Mouse (Mus musculus) limb, embryonic 10.5 days (tissue): ENCODE results near the gene Smim24. TPM values are rescaled to one million over a fixed set of nuclear protein-coding genes. Genes with fewer than 3 reads are reported as not detected.

Experiments used
- DNase-seq: peaks from one replicate; pipeline ENCODE4 v3.0.0-alpha.2; 2017; ENCODE audit warnings: low spot score
- H3K27ac ChIP-seq: fragments of 300-500 bp; sonication (generic); 2 replicates; pipeline ENCODE4 v1.5.1; 2016; ENCODE audit warnings: mild to moderate bottlenecking
- H3K27me3 ChIP-seq: fragments of 300-500 bp; sonication (generic); 2 replicates; pipeline ENCODE4 v1.6.1; 2016; ENCODE audit warnings: low read depth, mild to moderate bottlenecking; ENCODE audit not compliant: poor library complexity, severe bottlenecking
- H3K36me3 ChIP-seq: fragments of 300-500 bp; sonication (generic); 2 replicates; pipeline ENCODE4 v1.6.1; 2016; ENCODE audit warnings: mild to moderate bottlenecking, moderate library complexity
- H3K4me1 ChIP-seq: fragments of 300-500 bp; sonication (generic); 2 replicates; pipeline ENCODE4 v1.6.1; 2016
- H3K4me3 ChIP-seq: fragments of 300-500 bp; sonication (generic); 2 replicates; pipeline ENCODE4 v1.5.1; 2016; ENCODE audit warnings: mild to moderate bottlenecking, moderate library complexity
- H3K9me3 ChIP-seq: fragments of 300-500 bp; sonication (generic); replicated peaks from 2 replicates; pipeline ENCODE4 v1.6.1; 2016; ENCODE audit warnings: mild to moderate bottlenecking
- WGBS: fragments of 180-500 bp; shearing (Covaris S2); methylation state at CpG from one replicate; pipeline ENCODE4 v1.1.7; 2016; 5-methylcytosine and 5-hydroxymethylcytosine counted together
- polyA plus RNA-seq: library from polyadenylated mRNA; unstranded; fragments of >200 nt; fragmentation: Nextera tagmentation; extraction: Ambion mirVana; gene quantifications from 2 replicates; pipeline ENCODE4 v1.2.1, GENCODE M21; 2016

The Smim24 gene
- polyA plus RNA-seq, 1 experiment from 2014 or later = 2.9 TPM

GRCm38 (mm10) chr10:81408871-81409291 lies 16.0 kb downstream of the Smim24 start:
- Histone ChIP-seq H3K4me1 (peaks cover 96% of the 10 kb centered on the region), H3K36me3 (peaks cover 17% of the 10 kb centered on the region), H3K27ac (peak overlapping the region; percentile 80), H3K9me3 (no peaks in the 10 kb centered on the region), H3K27me3 (peaks cover 47% of the 10 kb centered on the region), H3K4me3 (peak overlapping the region; percentile 42)
- peak; percentile 85 for DNase-seq
- WGBS = 8% methylated on average over 9 of the region's 9 CpGs

- peaks cover 17% of the 10 kb centered on the region for H3K36me3 ChIP-seq
- DNase-seq = no peak
These were observed 16.5 kb downstream of the Smim24 start for GRCm38 (mm10) chr10:81409330-81409729.

GRCm38 (mm10) chr10:81410350-81410749 lies 17.5 kb downstream of the Smim24 start:
- peak overlapping the region; percentile 80 for H3K27ac ChIP-seq
- H3K4me3 ChIP-seq = 0 out of 2 replicates have a peak overlapping the region, but pooled peaks have one; percentile 42
- peaks cover 99% of the 10 kb centered on the region for H3K4me1 ChIP-seq
- DNase-seq = no peak
- WGBS = 59% methylated on average over 4 of the region's 4 CpGs
- H3K36me3 ChIP-seq = peaks cover 9% of the 10 kb centered on the region
- no peaks in the 10 kb centered on the region for H3K9me3 ChIP-seq
- H3K27me3 ChIP-seq = peaks cover 32% of the 10 kb centered on the region

More at GRCm38 (mm10) chr10:81409330-81409729, 16.5 kb downstream of the Smim24 start:
- 15% methylated on average over 8 of the region's 8 CpGs for WGBS
- Histone ChIP-seq H3K27me3 (peaks cover 43% of the 10 kb centered on the region), H3K4me3 (peak overlapping the region; percentile 42), H3K4me1 (peaks cover 96% of the 10 kb centered on the region), H3K27ac (peak overlapping the region; percentile 80), H3K9me3 (no peaks in the 10 kb centered on the region)

GRCm38 (mm10) chr10:81410981-81411380 lies 18.1 kb downstream of the Smim24 start:
- Histone ChIP-seq H3K36me3 (peaks cover 3% of the 10 kb centered on the region), H3K4me1 (peaks cover 100% of the 10 kb centered on the region), H3K27ac (peak overlapping the region; percentile 89)

GRCm38 (mm10) chr10:81411471-81412400 lies 18.9 kb downstream of the Smim24 start:
- Histone ChIP-seq H3K27ac (peak overlapping the region; percentile 89), H3K27me3 (peaks cover 18% of the 10 kb centered on the region), H3K9me3 (no peaks in the 10 kb centered on the region), H3K4me1 (peaks cover 100% of the 10 kb centered on the region), H3K4me3 (no peak overlapping the region), H3K36me3 (peaks cover 3% of the 10 kb centered on the region)
- no peak for DNase-seq
- WGBS = 85% methylated on average over 18 of the region's 18 CpGs

More at GRCm38 (mm10) chr10:81410981-81411380, 18.1 kb downstream of the Smim24 start:
- no peak overlapping the region for H3K4me3 ChIP-seq
- no peaks in the 10 kb centered on the region for H3K9me3 ChIP-seq
- H3K27me3 ChIP-seq = peaks cover 26% of the 10 kb centered on the region
- DNase-seq = no peak
- 88% methylated on average over 9 of the region's 9 CpGs for WGBS

- 74% methylated on average over 16 of the region's 16 CpGs for WGBS
- Histone ChIP-seq H3K9me3 (no peaks in the 10 kb centered on the region), H3K4me3 (no peak overlapping the region), H3K36me3 (peaks cover 3% of the 10 kb centered on the region), H3K27me3 (peaks cover 8% of the 10 kb centered on the region), H3K27ac (peak overlapping the region; percentile 89), H3K4me1 (peaks cover 100% of the 10 kb centered on the region)
- no peak for DNase-seq
These were observed 19.9 kb downstream of the Smim24 start for GRCm38 (mm10) chr10:81412586-81413309.

GRCm38 (mm10) chr10:81413310-81414261 lies 20.7 kb downstream of the Smim24 start:
- Histone ChIP-seq H3K36me3 (peaks cover 3% of the 10 kb centered on the region), H3K27me3 (no peaks in the 10 kb centered on the region), H3K9me3 (no peaks in the 10 kb centered on the region), H3K4me1 (peaks cover 100% of the 10 kb centered on the region), H3K27ac (peak overlapping the region; percentile 89), H3K4me3 (peak overlapping the region; percentile 34)
- WGBS = 27% methylated on average over 26 of the region's 26 CpGs
- peak; percentile 78 for DNase-seq

- peak overlapping the region; percentile 34; the same call in 1 of the 2 replicates for H3K4me3 ChIP-seq
- no peaks in the 10 kb centered on the region for H3K9me3 ChIP-seq
- H3K36me3 ChIP-seq = peaks cover 3% of the 10 kb centered on the region
- peak overlapping the region; percentile 89 for H3K27ac ChIP-seq
- peak; percentile 58 for DNase-seq
- no peaks in the 10 kb centered on the region; the same call in 1 of the 2 replicates for H3K27me3 ChIP-seq
- peaks cover 99% of the 10 kb centered on the region for H3K4me1 ChIP-seq
These were observed 21.8 kb downstream of the Smim24 start for GRCm38 (mm10) chr10:81414682-81415081.

GRCm38 (mm10) chr10:81415146-81415545 lies 22.3 kb downstream of the Smim24 start:
- H3K27ac ChIP-seq = peak overlapping the region; percentile 89
- no peaks in the 10 kb centered on the region for H3K9me3 ChIP-seq
- H3K4me1 ChIP-seq = peaks cover 99% of the 10 kb centered on the region
- H3K4me3 ChIP-seq = 0 out of 2 replicates have a peak overlapping the region, but pooled peaks have one; percentile 14
- no peak for DNase-seq
- peaks cover 3% of the 10 kb centered on the region for H3K27me3 ChIP-seq
- 84% methylated on average over 5 of the region's 5 CpGs for WGBS
- peaks cover 7% of the 10 kb centered on the region for H3K36me3 ChIP-seq

- DNase-seq = no peak
- Histone ChIP-seq H3K4me3 (no peak overlapping the region), H3K27ac (peak overlapping the region; percentile 89), H3K9me3 (no peaks in the 10 kb centered on the region), H3K4me1 (peaks cover 94% of the 10 kb centered on the region), H3K36me3 (peaks cover 11% of the 10 kb centered on the region), H3K27me3 (peaks cover 9% of the 10 kb centered on the region)
- 68% methylated on average over 17 of the region's 17 CpGs for WGBS
These were observed 22.9 kb downstream of the Smim24 start for GRCm38 (mm10) chr10:81415549-81416310.

- WGBS = 1% methylated on average over 26 of the region's 26 CpGs
- peak; percentile 83 for DNase-seq
- Histone ChIP-seq H3K27ac (peak overlapping the region; percentile 89), H3K4me3 (peak overlapping the region; percentile 50), H3K9me3 (no peaks in the 10 kb centered on the region), H3K27me3 (peaks cover 18% of the 10 kb centered on the region), H3K36me3 (peaks cover 9% of the 10 kb centered on the region), H3K4me1 (peaks cover 84% of the 10 kb centered on the region)
These were observed 23.9 kb downstream of the Smim24 start for GRCm38 (mm10) chr10:81416581-81417226.
